Mouse (Mus musculus) hindbrain, embryonic 11.5 days (tissue): ENCODE measurements around the gene Dnaja4. TPM values are rescaled to one million over a fixed set of nuclear protein-coding genes. Genes with fewer than 3 reads are reported as not detected.

Experiments used
- ATAC-seq: fragments of 200-750 bp; cut with Nextera tagmentation; 2 replicates; pipeline ENCODE4 v1.8.0; 2017; ENCODE audit warnings: mild to moderate bottlenecking, moderate TSS enrichment, moderate library complexity; ENCODE audit not compliant: low FRiP score
- DNase-seq: peaks from one replicate; pipeline ENCODE4 v3.0.0-alpha.2; 2015; ENCODE audit warnings: low spot score
- H3K27ac ChIP-seq: fragments of 300-500 bp; sonication (generic); 2 replicates; pipeline ENCODE4 v1.5.1; 2014; ENCODE audit warnings: mild to moderate bottlenecking, low read depth, low read length
- H3K27me3 ChIP-seq: fragments of 300-500 bp; sonication (generic); 2 replicates; pipeline ENCODE4 v1.6.1; 2014; ENCODE audit warnings: mild to moderate bottlenecking, low read length, moderate library complexity, mixed read lengths; ENCODE audit not compliant: control insufficient read depth, insufficient read depth
- H3K36me3 ChIP-seq: fragments of 300-500 bp; sonication (generic); 2 replicates; pipeline ENCODE4 v1.6.1; 2014; ENCODE audit warnings: mild to moderate bottlenecking, low read length, moderate library complexity, mixed read lengths; ENCODE audit not compliant: control insufficient read depth, insufficient read depth
- H3K4me1 ChIP-seq: fragments of 300-500 bp; sonication (generic); replicated peaks from 2 replicates; pipeline ENCODE4 v1.6.1; 2014; ENCODE audit warnings: low read length, mixed read lengths; ENCODE audit not compliant: control insufficient read depth, insufficient read depth
- H3K4me2 ChIP-seq: fragments of 300-500 bp; sonication (generic); replicated peaks from 2 replicates; pipeline ENCODE4 v1.6.1; 2014; ENCODE audit warnings: mild to moderate bottlenecking, low read depth, low read length
- H3K4me3 ChIP-seq: fragments of 300-500 bp; sonication (generic); 2 replicates; pipeline ENCODE4 v1.5.1; 2014; ENCODE audit warnings: low read depth, low read length
- H3K9ac ChIP-seq: fragments of 300-500 bp; sonication (generic); 2 replicates; pipeline ENCODE4 v1.6.1; 2014; ENCODE audit warnings: low read depth, low read length
- H3K9me3 ChIP-seq: fragments of 300-500 bp; sonication (generic); 2 replicates; pipeline ENCODE4 v1.6.1; 2016; ENCODE audit warnings: low read length; ENCODE audit not compliant: control insufficient read depth
- WGBS: fragments of 180-500 bp; shearing (Covaris S2); extraction: QIAGEN DNeasy Blood & Tissue Kit; methylation state at CpG from one replicate; pipeline ENCODE4 v1.1.7; 2014; 5-methylcytosine and 5-hydroxymethylcytosine counted together
- polyA plus RNA-seq: library from polyadenylated mRNA; unstranded; fragments of >200 nt; fragmentation: Nextera tagmentation; extraction: Ambion mirVana; gene quantifications from 2 replicates; pipeline ENCODE4 v1.2.1, GENCODE M21; 2014

Gene Dnaja4
- polyA plus RNA-seq: 5.6 and 6.1 TPM in 2 replicates

DNA sequence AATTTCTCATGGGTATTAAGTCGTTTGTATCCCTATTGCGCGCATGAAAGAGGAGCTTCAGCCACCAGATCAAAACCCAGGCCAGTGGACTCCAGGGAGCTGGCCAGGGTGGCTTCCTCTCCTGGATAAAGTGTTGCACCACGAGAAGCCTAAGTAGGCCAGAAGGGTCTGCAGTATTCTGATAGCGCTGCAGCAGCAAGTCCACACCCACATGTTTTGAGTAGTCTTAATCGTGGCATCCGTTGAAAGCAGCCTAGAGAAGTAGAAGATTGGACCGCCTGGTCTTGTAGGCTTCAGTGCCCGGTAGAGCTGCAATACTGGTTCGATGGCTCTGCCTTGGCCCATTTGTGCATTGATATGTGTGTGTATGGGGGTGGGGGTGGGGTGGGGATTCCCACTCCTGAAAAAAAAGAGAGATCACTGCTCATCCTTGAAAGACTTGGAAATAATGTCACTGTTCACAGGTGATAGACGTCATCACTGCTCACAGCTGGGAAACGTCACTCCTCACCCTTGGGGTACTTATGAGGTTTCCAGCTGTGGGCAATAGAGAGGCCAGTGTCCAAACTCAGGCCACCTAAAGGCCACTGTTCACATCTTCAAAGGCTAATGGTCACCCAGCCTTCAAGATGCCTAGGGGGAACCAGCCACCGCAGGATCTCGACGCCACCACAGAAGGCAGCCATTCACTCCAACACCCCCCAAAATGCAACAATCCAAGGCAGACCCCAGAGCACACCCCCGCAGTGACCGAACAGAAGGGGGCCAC is at the start of gene Dnaja4:
Gene Dnaja4 (plus strand): TSS at position 556 of the 769 bp plus-strand sequence.
- Histone ChIP-seq H3K27ac (no peak within 1 kb of the TSS), H3K4me3 (peak within 1 kb of the TSS; percentile 63), H3K9me3 (no peaks in the 10 kb centered on the region), H3K27me3 (peaks cover 27% of the 10 kb centered on the region), H3K4me1 (no peaks in the 10 kb centered on the region), H3K4me2 (peak within 1 kb of the TSS; percentile 94), H3K36me3 (no peaks in the 10 kb centered on the region), H3K9ac (peak within 1 kb of the TSS; percentile 69)
- WGBS: 68% methylated on average over 17 of the region's 17 CpGs
- peak; percentile 40 for ATAC-seq
- DNase-seq: peak; percentile 22

DNA sequence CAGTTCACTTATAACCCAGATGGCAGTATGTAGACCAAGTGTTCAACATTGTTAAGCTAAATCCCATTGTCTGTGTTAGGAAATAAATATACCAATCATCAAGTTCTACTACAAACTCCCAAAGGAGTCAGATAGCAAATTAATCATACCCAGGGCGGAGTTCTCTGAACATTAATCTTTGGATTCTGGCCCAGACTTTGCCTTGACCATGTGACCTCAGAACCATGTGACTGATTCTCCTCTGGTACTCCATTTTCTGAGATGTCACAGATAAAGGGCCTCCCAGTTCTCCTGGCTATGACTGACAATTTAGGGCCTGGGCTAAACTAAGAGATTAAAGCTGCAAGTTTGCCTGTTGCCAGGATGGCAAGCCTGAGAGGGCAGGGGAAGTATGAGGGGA is 49.3 kb upstream of the Dnaja4 start:
- Histone ChIP-seq H3K27me3 (no peaks in the 10 kb centered on the region), H3K9ac (no peak overlapping the region), H3K4me1 (no peaks in the 10 kb centered on the region), H3K36me3 (no peaks in the 10 kb centered on the region), H3K4me2 (no peak overlapping the region), H3K9me3 (no peaks in the 10 kb centered on the region), H3K27ac (no peak overlapping the region), H3K4me3 (no peak overlapping the region)
- ATAC-seq (no peak), DNase-seq (no peak)
- WGBS: 98% methylated on average over 1 of the region's 1 CpGs

DNA sequence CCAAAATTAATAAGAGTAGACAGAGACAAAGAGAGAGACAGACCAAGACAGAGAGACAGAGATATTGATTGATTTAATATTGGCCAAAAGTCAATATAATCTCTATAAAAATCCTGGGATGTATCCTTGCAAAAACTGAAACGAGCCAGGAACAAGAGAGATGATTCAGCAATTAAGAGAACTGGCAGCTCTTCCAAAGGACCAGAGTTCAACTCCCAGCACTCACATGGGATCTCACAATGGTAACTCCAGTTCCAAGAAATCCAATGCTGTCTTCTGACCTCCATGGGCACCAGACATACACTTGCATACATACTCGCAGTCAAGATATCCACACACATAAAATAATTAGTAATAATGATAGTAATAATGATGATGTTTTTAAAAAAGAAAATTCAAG is 45.9 kb upstream of the Dnaja4 start:
- Histone ChIP-seq H3K9me3 (no peaks in the 10 kb centered on the region), H3K27me3 (no peaks in the 10 kb centered on the region), H3K9ac (no peak overlapping the region), H3K4me3 (no peak overlapping the region), H3K27ac (no peak overlapping the region), H3K4me1 (no peaks in the 10 kb centered on the region), H3K4me2 (no peak overlapping the region), H3K36me3 (no peaks in the 10 kb centered on the region)
- 83% methylated on average over 2 of the region's 2 CpGs for WGBS
- DNase-seq: no peak
- ATAC-seq: no peak

DNA sequence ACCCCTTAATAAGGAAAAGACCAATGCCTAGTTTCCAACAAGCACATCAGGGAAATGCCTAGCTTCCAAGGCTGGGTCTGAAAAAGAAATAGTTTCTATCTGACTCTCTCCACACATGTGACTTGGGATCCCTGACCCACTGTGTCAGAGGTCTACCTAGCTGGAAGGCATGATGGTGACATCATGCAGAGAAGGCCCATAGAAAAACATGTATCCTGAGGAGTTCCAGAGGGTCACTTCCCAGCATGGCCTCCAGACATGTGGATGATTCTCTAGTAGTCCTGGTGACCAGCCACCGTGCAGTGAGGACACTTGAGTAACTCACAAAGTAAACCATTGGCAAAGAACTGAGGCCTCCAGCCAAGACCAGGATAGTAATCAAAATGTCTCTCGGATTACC is 42.8 kb upstream of the Dnaja4 start:
- Histone ChIP-seq H3K36me3 (no peaks in the 10 kb centered on the region), H3K27me3 (no peaks in the 10 kb centered on the region), H3K4me1 (no peaks in the 10 kb centered on the region), H3K9ac (no peak overlapping the region), H3K9me3 (no peaks in the 10 kb centered on the region), H3K27ac (no peak overlapping the region), H3K4me3 (no peak overlapping the region), H3K4me2 (no peak overlapping the region)
- ATAC-seq (no peak), DNase-seq (no peak)
- 61% methylated on average over 2 of the region's 2 CpGs for WGBS

DNA sequence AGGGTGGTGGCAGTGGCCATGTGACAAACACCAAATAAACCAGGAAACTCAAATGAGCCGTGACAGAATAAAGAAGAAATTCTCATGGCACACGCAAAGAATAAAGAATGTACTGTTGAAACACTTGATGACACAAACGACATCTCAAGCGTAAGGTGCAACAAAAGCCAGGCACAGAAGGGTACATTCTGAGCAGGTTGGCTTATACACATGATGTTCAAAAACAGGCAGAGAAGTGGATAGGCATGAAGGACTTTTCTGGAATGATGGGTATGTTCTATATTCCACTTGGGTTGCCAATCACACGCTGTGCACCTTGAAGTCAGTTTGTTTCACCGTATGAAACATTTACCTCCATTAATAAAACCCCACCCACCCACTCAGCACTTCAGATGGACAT is 42.3 kb upstream of the Dnaja4 start:
- H3K27me3 ChIP-seq: no peaks in the 10 kb centered on the region

DNA sequence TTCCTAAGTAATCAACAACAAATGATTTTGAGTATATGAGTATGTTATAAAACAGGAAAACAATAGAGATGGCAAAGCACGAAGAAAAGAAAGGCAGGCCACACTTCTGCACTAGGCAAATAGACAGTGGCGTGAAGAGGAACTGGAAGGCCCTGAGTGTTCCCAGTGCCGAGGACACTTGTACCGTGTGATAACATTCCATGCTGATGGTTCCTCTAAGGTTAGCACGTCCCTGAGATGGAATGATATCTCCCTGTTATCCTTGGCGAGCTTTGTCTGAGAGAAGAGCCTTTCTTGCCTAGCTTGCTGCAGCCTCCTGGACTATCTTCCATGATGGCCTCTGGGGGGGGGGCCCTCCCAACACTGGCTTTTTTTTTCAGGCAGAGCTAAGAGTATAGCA is 39.9 kb upstream of the Dnaja4 start:
- Histone ChIP-seq H3K27ac (no peak overlapping the region), H3K4me1 (no peaks in the 10 kb centered on the region; the same call in 1 of the 2 replicates), H3K4me3 (no peak overlapping the region), H3K4me2 (no peak overlapping the region), H3K9ac (no peak overlapping the region), H3K27me3 (no peaks in the 10 kb centered on the region), H3K36me3 (no peaks in the 10 kb centered on the region), H3K9me3 (no peaks in the 10 kb centered on the region)
- DNase-seq (no peak), ATAC-seq (no peak)
- WGBS: 89% methylated on average over 6 of the region's 6 CpGs

More for the DNA sequence above, 42.3 kb upstream of the Dnaja4 start:
- no peaks in the 10 kb centered on the region for H3K36me3 ChIP-seq
- H3K27ac ChIP-seq: no peak overlapping the region
- H3K4me2 ChIP-seq: no peak overlapping the region
- no peaks in the 10 kb centered on the region for H3K9me3 ChIP-seq
- DNase-seq (no peak), ATAC-seq (no peak)
- H3K4me1 ChIP-seq: no peaks in the 10 kb centered on the region; the same call in 1 of the 2 replicates
- no peak overlapping the region for H3K9ac ChIP-seq
- no peak overlapping the region for H3K4me3 ChIP-seq
- WGBS: 85% methylated on average over 6 of the region's 6 CpGs

DNA sequence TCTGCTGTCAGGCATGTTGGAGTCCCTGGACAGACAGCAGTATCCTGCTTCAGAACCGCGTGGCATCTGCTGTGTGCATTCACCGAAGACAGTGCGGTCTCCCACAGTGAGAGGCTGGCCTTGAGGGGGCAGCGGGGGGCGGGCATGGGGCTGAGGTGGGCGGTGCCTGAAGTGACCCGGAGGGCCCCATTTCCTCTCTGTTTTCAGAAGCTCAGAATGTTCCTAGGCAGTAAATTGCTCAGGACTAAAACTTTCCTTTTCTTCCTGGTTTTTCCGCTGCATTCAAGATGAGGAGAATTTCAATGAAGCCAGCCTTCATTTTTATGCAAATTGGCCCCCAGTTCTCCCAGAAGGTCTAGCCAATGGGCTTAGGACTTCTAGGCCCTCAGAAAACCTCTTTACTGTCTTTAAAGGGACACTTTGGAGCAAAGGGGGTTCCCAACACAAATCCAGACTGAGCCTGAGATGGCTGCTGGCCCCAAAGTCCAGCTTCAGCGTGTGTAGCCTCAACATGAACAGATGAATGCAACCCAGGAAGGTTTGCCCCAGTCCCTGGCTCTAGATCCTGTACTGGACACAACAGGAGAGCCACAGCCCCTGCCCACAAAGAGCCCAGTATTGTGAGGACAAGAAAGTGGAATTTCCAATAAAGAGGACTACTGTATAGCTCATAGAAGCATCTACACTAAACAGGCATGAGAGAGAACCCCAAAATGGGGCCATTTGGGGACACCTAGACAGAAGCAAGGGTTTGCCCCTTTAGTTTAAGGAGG is 36.9 kb upstream of the Dnaja4 start, which contains the start of gene Acsbg1:
Gene Acsbg1 (minus strand): TSS at position 266 of the 773 bp plus-strand sequence.
- ATAC-seq (peak; percentile 75), DNase-seq (peak; percentile 30)
- WGBS: 8% methylated on average over 10 of the region's 10 CpGs
- no peaks in the 10 kb centered on the region for H3K36me3 ChIP-seq
- no peak within 1 kb of the TSS for H3K4me3 ChIP-seq
- peak within 1 kb of the TSS; percentile 36; the same call in 1 of the 2 replicates for H3K27ac ChIP-seq
- H3K9me3 ChIP-seq: no peaks in the 10 kb centered on the region
- H3K4me2 ChIP-seq: peak within 1 kb of the TSS; percentile 34; the same call in 1 of the 2 replicates
- no peaks in the 10 kb centered on the region; the same call in 1 of the 2 replicates for H3K4me1 ChIP-seq
- peak within 1 kb of the TSS; percentile 38; the same call in 1 of the 2 replicates for H3K9ac ChIP-seq
- H3K27me3 ChIP-seq: no peaks in the 10 kb centered on the region

DNA sequence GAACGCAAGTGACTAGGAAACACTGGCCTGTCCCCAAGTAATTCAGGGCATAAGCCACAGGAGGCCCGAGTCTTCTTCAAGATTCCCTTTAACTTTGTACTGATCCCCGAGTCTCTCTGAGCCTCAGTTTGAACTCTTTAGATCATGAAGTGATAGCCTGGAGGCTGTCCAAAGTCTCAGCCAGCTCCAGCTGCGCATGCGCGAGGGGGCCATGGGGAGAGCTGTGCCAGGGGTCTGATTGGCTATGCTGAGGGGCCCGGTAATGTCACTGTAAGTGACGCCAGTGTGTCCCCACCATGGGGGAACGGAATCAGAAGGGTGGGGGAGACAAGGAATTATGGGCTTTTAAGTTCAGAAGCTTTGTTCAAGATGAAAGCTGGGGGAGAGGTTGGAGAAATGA is 34.3 kb upstream of the Dnaja4 start:
- Histone ChIP-seq H3K36me3 (no peaks in the 10 kb centered on the region), H3K27me3 (no peaks in the 10 kb centered on the region), H3K9me3 (no peaks in the 10 kb centered on the region), H3K9ac (no peak overlapping the region), H3K27ac (no peak overlapping the region), H3K4me1 (no peaks in the 10 kb centered on the region; the same call in 1 of the 2 replicates), H3K4me2 (no peak overlapping the region), H3K4me3 (no peak overlapping the region)
- no peak for ATAC-seq
- 88% methylated on average over 9 of the region's 9 CpGs for WGBS
- DNase-seq: no peak
